Mouse (Mus musculus): Measurements from ENCODE around the gene 6430548M08Rik. TPM values are rescaled to one million over a fixed set of nuclear protein-coding genes. Genes with fewer than 3 reads are reported as not detected.

6430548M08Rik gene
- polyA plus RNA-seq, 1 experiment from 2014 or later, result 4.7 TPM

DNA sequence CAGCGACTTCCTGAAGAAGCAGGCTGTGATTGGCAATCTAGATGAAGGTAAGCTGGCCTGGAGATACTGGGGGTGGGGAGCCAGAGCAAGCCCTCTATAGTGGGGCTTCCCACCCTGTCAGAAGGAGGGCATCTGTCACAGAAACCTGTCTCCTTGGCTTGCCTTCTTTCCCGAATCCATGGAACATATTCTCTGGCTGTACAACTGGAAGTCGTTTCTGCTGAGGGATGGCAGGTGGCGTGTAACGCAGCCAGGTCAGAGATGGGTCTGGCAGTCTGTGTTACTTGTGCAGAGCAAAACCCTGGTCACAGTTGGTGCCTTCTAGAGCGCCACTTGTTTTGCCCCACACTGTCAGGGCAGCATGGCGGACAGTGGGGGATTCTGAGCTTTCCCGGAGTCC lies 46.4 kb downstream of the 6430548M08Rik start:
- H3K27ac ChIP-seq (ENCODE audit: low read depth), result no peak overlapping the region
- H3K27me3 ChIP-seq (replicated peaks; ENCODE audit: control insufficient read depth, insufficient read depth, low read length), result no peaks in the 10 kb centered on the region
- WGBS, result 72% methylated on average over 8 of the region's 8 CpGs
- no peak overlapping the region for H3K4me2 ChIP-seq (ENCODE audit: low read length)
- H3K4me1 ChIP-seq (replicated peaks; ENCODE audit: control insufficient read depth, insufficient read depth, low read length), result no peaks in the 10 kb centered on the region
- no peaks in the 10 kb centered on the region for H3K9me3 ChIP-seq (ENCODE audit: control insufficient read depth, low read length)
- no peak for ATAC-seq (replicated peaks; ENCODE audit: low FRiP score, low TSS enrichment, low read depth)
- H3K36me3 ChIP-seq (ENCODE audit: control insufficient read depth, insufficient read depth, low read length), result no peaks in the 10 kb centered on the region
- no peak for DNase-seq (ENCODE audit: low spot score)
- no peak overlapping the region for H3K4me3 ChIP-seq (ENCODE audit: low read depth, low read length)
- no peak overlapping the region for H3K9ac ChIP-seq (ENCODE audit: low read length)

DNA sequence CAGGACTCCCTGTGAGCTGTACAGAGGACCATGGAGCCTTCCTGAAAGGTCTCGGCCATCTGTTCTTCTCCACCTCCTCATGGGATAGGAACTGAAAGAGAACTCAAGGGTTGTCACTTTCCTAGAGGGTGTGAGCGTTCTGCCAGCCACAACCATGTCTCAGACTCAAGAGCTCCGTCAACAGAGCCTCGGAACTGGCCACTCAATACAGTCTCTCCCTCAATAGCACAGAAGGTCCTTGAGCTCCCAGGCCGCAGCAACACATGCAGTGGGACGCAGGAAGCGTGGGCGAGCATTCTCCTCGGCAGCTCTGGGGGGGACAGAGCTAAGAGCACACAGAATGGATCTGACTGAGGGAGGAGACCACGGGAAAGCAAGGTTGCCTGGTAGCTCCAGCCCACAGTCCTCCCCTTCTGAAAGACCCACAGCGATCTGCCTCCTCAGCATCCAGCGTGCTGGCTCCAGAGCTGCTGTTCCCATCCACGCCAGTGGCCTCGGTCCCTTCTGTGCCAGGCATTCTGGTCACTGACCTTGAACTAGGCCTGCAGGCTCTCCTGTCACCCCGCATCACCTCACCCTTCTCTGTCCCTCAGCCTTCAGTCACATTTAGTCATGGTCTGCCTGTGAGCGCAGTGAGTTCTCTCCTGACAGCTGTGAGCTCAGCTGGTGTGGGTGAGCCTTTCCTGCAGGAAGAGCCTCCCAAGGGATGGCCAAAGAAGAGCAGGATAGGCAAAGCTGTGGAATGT lies 47.9 kb downstream of the 6430548M08Rik start:
- 82% methylated on average over 16 of the region's 16 CpGs for WGBS
- H3K9ac ChIP-seq (ENCODE audit: low read length), result no peak overlapping the region
- no peaks in the 10 kb centered on the region for H3K27me3 ChIP-seq (replicated peaks; ENCODE audit: control insufficient read depth, insufficient read depth, low read length)
- H3K9me3 ChIP-seq (ENCODE audit: control insufficient read depth, low read length), result no peaks in the 10 kb centered on the region
- no peaks in the 10 kb centered on the region for H3K4me1 ChIP-seq (replicated peaks; ENCODE audit: control insufficient read depth, insufficient read depth, low read length)
- no peaks in the 10 kb centered on the region for H3K36me3 ChIP-seq (ENCODE audit: control insufficient read depth, insufficient read depth, low read length)
- DNase-seq (ENCODE audit: low spot score) (no peak), ATAC-seq (replicated peaks; ENCODE audit: low FRiP score, low TSS enrichment, low read depth) (no peak)
- H3K27ac ChIP-seq (ENCODE audit: low read depth), result no peak overlapping the region
- H3K4me3 ChIP-seq (ENCODE audit: low read depth, low read length), result no peak overlapping the region
- no peak overlapping the region for H3K4me2 ChIP-seq (ENCODE audit: low read length)

DNA sequence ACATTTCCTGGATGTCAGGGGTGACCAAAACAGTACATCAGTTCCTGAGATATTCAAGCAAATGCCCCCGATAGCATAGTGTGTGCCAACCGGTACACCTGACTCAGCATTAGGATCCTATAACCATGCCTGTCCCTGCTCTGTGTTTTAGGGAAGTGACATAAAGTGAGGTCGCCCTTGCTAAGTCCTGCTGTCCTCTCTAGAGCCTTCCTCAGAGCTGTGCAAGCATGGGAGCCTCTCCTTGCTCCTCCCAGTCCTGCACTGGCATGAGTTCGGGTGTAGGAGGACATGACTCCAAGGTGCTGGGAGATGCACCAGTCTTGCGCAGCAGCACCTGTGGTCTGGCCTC lies 48.4 kb downstream of the 6430548M08Rik start:
- Histone ChIP-seq H3K9me3 (ENCODE audit: control insufficient read depth, low read length) (no peaks in the 10 kb centered on the region), H3K4me3 (ENCODE audit: low read depth, low read length) (no peak overlapping the region), H3K9ac (ENCODE audit: low read length) (no peak overlapping the region), H3K4me2 (ENCODE audit: low read length) (no peak overlapping the region), H3K4me1 (replicated peaks; ENCODE audit: control insufficient read depth, insufficient read depth, low read length) (no peaks in the 10 kb centered on the region), H3K27ac (ENCODE audit: low read depth) (no peak overlapping the region), H3K36me3 (ENCODE audit: control insufficient read depth, insufficient read depth, low read length) (no peaks in the 10 kb centered on the region), H3K27me3 (replicated peaks; ENCODE audit: control insufficient read depth, insufficient read depth, low read length) (no peaks in the 10 kb centered on the region)
- ATAC-seq (replicated peaks; ENCODE audit: low FRiP score, low TSS enrichment, low read depth) (no peak), DNase-seq (ENCODE audit: low spot score) (no peak)
- 87% methylated on average over 5 of the region's 5 CpGs for WGBS

DNA sequence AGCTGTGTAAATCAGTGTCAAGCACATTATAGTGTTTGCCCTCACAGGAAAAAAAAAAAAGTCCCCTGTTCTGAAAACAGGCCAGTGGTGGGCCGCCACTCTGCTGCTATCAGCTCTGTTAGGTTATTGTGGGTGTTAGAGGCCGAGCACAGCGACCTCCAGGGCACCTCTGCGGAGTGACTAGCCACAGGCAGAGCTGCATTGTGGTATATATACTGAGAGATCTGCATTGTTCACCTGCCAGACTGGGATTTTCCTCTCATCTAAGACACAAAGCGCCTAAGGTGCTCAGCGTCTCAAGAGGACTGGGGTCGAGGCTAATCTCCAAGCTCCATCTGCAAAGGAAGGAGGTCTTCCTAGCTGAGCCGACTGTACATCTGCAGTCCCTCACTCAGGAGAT lies 49.4 kb downstream of the 6430548M08Rik start:
- WGBS, result 73% methylated on average over 8 of the region's 8 CpGs
- Histone ChIP-seq H3K36me3 (ENCODE audit: control insufficient read depth, insufficient read depth, low read length) (no peaks in the 10 kb centered on the region), H3K27me3 (replicated peaks; ENCODE audit: control insufficient read depth, insufficient read depth, low read length) (no peaks in the 10 kb centered on the region), H3K27ac (ENCODE audit: low read depth) (no peak overlapping the region), H3K4me1 (replicated peaks; ENCODE audit: control insufficient read depth, insufficient read depth, low read length) (no peaks in the 10 kb centered on the region), H3K9ac (ENCODE audit: low read length) (no peak overlapping the region), H3K4me3 (ENCODE audit: low read depth, low read length) (no peak overlapping the region), H3K4me2 (ENCODE audit: low read length) (no peak overlapping the region), H3K9me3 (ENCODE audit: control insufficient read depth, low read length) (no peaks in the 10 kb centered on the region)
- ATAC-seq (replicated peaks; ENCODE audit: low FRiP score, low TSS enrichment, low read depth), result no peak
- DNase-seq (ENCODE audit: low spot score), result no peak

DNA sequence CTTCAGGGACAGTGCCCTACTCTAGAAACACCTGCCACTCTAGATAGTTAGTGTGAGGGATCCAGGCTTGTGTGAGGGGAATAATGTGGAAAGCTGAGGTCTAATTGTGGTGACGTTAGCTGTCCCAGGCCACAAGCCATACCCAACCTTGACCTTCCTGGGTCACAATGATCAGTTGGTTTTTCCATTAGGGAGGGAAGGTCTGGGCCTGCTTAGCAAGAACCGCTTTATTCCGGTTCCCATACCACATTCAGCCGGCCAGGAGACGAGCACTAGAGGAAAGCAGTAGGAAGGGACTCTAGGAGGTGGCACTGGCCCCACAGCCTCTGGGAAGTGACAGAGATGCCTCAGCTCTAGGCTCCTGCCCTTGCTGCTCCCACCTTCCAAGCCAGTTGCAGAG lies 50.1 kb downstream of the 6430548M08Rik start:
- H3K27me3 ChIP-seq (replicated peaks; ENCODE audit: control insufficient read depth, insufficient read depth, low read length), result no peaks in the 10 kb centered on the region
- no peak for DNase-seq (ENCODE audit: low spot score)
- no peak overlapping the region for H3K4me2 ChIP-seq (ENCODE audit: low read length)
- no peaks in the 10 kb centered on the region for H3K36me3 ChIP-seq (ENCODE audit: control insufficient read depth, insufficient read depth, low read length)
- no peak overlapping the region for H3K4me3 ChIP-seq (ENCODE audit: low read depth, low read length)
- no peaks in the 10 kb centered on the region for H3K4me1 ChIP-seq (replicated peaks; ENCODE audit: control insufficient read depth, insufficient read depth, low read length)
- H3K9ac ChIP-seq (ENCODE audit: low read length), result no peak overlapping the region
- H3K27ac ChIP-seq (ENCODE audit: low read depth), result no peak overlapping the region
- 90% methylated on average over 5 of the region's 5 CpGs for WGBS
- no peaks in the 10 kb centered on the region for H3K9me3 ChIP-seq (ENCODE audit: control insufficient read depth, low read length)
- ATAC-seq (replicated peaks; ENCODE audit: low FRiP score, low TSS enrichment, low read depth), result no peak

DNA sequence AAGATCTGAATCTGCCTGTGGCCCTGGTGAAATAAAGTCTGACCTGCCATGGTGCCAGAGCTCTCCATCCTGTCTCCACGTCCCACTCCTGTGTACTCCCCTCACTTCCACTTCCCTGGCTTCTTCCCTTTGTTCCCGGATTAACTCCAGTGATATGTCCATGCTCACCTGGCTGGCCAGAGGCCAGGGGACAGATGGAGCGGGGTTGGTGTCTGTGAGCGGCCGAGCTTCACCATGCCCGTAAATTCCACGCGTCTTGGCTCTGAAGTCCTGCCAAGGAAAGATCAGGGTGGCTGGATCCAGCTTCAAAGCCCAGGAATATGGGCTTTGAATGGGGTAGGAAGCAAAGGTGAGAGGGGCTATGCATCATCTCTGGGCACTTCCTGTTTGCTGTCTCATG lies 53.2 kb downstream of the 6430548M08Rik start:
- Histone ChIP-seq H3K27me3 (replicated peaks; ENCODE audit: control insufficient read depth, insufficient read depth, low read length) (no peaks in the 10 kb centered on the region), H3K4me3 (ENCODE audit: low read depth, low read length) (no peak overlapping the region), H3K9ac (ENCODE audit: low read length) (no peak overlapping the region), H3K4me1 (replicated peaks; ENCODE audit: control insufficient read depth, insufficient read depth, low read length) (no peaks in the 10 kb centered on the region), H3K27ac (ENCODE audit: low read depth) (no peak overlapping the region), H3K36me3 (ENCODE audit: control insufficient read depth, insufficient read depth, low read length) (no peaks in the 10 kb centered on the region), H3K4me2 (ENCODE audit: low read length) (no peak overlapping the region), H3K9me3 (ENCODE audit: control insufficient read depth, low read length) (no peaks in the 10 kb centered on the region)
- whole genome bisulfite sequencing, result 77% methylated on average over 8 of the region's 8 CpGs
- no peak for ATAC-seq (replicated peaks; ENCODE audit: low FRiP score, low TSS enrichment, low read depth)
- no peak for DNase-seq (ENCODE audit: low spot score)

DNA sequence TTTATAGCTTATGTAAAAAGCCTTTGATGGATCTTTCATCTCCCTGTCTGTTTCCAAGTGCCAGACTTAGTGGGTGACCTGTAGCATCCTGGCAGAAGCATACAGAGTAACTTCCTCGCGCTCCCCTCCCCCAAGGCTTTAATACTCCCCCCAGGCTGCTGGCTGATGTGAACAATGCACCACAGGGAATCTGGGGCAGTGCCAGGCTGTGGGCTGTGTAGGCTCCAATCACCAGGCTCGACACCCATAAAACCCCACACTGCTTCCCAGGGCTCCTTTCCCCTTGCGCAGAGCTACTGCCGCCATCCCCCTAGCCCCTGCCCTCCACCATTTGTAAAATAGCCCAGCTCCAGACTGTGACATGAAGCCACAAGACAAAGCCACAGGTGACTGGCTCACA lies 53.9 kb downstream of the 6430548M08Rik start:
- no peak overlapping the region for H3K4me3 ChIP-seq (ENCODE audit: low read depth, low read length)
- no peaks in the 10 kb centered on the region for H3K27me3 ChIP-seq (replicated peaks; ENCODE audit: control insufficient read depth, insufficient read depth, low read length)
- WGBS, result 51% methylated on average over 5 of the region's 5 CpGs
- no peak for ATAC-seq (replicated peaks; ENCODE audit: low FRiP score, low TSS enrichment, low read depth)
- H3K4me1 ChIP-seq (replicated peaks; ENCODE audit: control insufficient read depth, insufficient read depth, low read length), result no peaks in the 10 kb centered on the region
- no peak overlapping the region for H3K9ac ChIP-seq (ENCODE audit: low read length)
- no peaks in the 10 kb centered on the region for H3K36me3 ChIP-seq (ENCODE audit: control insufficient read depth, insufficient read depth, low read length)
- no peak overlapping the region for H3K4me2 ChIP-seq (ENCODE audit: low read length)
- H3K9me3 ChIP-seq (ENCODE audit: control insufficient read depth, low read length), result no peaks in the 10 kb centered on the region
- H3K27ac ChIP-seq (ENCODE audit: low read depth), result no peak overlapping the region
- no peak for DNase-seq (ENCODE audit: low spot score)

DNA sequence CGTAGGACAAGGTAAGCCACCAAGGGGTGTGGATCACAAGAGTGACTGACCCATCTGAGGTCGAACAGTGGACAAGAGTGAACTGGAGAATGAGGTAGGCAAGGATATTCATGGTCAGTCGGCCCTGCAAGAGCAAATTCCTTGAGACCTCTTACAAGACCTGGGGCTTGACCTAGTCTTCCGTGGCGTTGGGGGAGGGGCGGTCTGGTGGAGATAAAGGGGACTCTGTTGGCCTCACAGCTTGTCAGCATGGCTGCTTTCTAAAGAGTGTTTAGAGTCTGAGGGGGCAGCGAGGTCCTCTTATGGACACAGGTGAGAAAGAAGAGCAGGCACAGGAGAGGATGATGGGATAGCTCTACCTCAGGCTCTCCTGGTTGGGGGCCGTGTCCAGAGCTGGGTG lies 55.2 kb downstream of the 6430548M08Rik start:
- no peaks in the 10 kb centered on the region for H3K36me3 ChIP-seq (ENCODE audit: control insufficient read depth, insufficient read depth, low read length)
- H3K27ac ChIP-seq (ENCODE audit: low read depth), result no peak overlapping the region
- no peaks in the 10 kb centered on the region for H3K9me3 ChIP-seq (ENCODE audit: control insufficient read depth, low read length)
- H3K4me2 ChIP-seq (ENCODE audit: low read length), result no peak overlapping the region
- H3K27me3 ChIP-seq (replicated peaks; ENCODE audit: control insufficient read depth, insufficient read depth, low read length), result no peaks in the 10 kb centered on the region
- no peak for ATAC-seq (replicated peaks; ENCODE audit: low FRiP score, low TSS enrichment, low read depth)
- no peak for DNase-seq (ENCODE audit: low spot score)
- WGBS, result 54% methylated on average over 8 of the region's 8 CpGs
- H3K9ac ChIP-seq (ENCODE audit: low read length), result no peak overlapping the region
- H3K4me1 ChIP-seq (replicated peaks; ENCODE audit: control insufficient read depth, insufficient read depth, low read length), result no peaks in the 10 kb centered on the region
- H3K4me3 ChIP-seq (ENCODE audit: low read depth, low read length), result no peak overlapping the region

DNA sequence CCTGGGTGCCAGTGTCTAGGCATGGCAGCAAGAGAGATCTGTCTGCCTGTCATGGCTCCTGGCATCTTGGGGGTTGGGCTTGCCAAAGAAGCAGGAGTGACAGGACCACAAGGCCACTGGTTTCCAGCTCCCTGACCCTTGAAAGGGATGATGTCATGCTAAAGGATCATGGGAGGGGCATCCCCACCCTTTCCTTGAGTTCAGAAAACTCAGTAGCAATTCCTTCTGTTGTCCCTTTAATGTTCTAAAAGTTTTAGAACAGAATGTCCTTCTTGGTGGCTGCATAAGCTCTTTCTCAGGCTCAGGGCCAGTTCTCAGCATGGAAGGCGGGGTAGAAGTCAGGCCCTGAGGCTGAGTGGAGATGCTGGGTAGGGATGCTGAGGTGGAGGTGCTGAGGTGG lies 59.2 kb downstream of the 6430548M08Rik start:
- no peak overlapping the region for H3K4me3 ChIP-seq (ENCODE audit: low read depth, low read length)
- no peaks in the 10 kb centered on the region for H3K27me3 ChIP-seq (replicated peaks; ENCODE audit: control insufficient read depth, insufficient read depth, low read length)
- H3K9me3 ChIP-seq (ENCODE audit: control insufficient read depth, low read length), result no peaks in the 10 kb centered on the region
- no peak overlapping the region for H3K27ac ChIP-seq (ENCODE audit: low read depth)
- no peaks in the 10 kb centered on the region for H3K36me3 ChIP-seq (ENCODE audit: control insufficient read depth, insufficient read depth, low read length)
- H3K4me1 ChIP-seq (replicated peaks; ENCODE audit: control insufficient read depth, insufficient read depth, low read length), result peaks cover 19% of the 10 kb centered on the region
- no peak overlapping the region for H3K9ac ChIP-seq (ENCODE audit: low read length)
- 84% methylated on average over 1 of the region's 1 CpGs for WGBS
- no peak for ATAC-seq (replicated peaks; ENCODE audit: low FRiP score, low TSS enrichment, low read depth)
- H3K4me2 ChIP-seq (ENCODE audit: low read length), result no peak overlapping the region
- no peak for DNase-seq (ENCODE audit: low spot score)
